Mouse (Mus musculus): Measurements from ENCODE around the gene Parvb.

Gene Parvb

GRCm38 (mm10) chr15:84231721-84232561, at the start of gene Parvb:
TSS of gene Parvb (plus strand) at chr15:84232043.
- peak in 1 of 2 experiments; percentile 57 for DNase-seq (ENCODE audit: low spot score in 2 of 2)

DNA sequence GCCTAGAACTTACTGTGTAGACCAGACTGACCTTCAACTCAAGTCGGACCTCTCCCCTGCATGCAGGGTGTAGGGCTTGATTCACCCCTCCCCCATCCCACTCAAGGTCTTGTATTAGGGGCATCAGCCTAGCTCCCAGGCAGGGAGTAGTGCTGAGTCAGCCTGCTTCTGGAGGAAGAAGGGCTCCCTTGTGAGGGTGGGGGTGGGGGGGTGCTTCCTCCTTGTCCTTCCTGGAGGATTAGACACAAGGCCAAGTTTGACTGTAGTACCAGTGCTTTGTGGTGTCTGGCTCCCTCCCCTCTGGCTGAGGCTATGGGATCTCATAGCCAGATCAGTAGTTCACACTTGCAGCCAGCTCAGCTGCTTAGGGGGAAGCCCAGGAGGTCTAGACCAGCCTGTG, 47.9 kb upstream of the Parvb start:
- DNase-seq (ENCODE audit: low spot score in 2 of 2), result no peak

GRCm38 (mm10) chr15:84186196-84186595, 45.6 kb upstream of the Parvb start:
- DNase-seq (ENCODE audit: low spot score in 2 of 2), result no peak

- DNase-seq (ENCODE audit: low spot score in 2 of 2), result no peak
Measured at GRCm38 (mm10) chr15:84188887-84189530, 42.8 kb upstream of the Parvb start.

DNA sequence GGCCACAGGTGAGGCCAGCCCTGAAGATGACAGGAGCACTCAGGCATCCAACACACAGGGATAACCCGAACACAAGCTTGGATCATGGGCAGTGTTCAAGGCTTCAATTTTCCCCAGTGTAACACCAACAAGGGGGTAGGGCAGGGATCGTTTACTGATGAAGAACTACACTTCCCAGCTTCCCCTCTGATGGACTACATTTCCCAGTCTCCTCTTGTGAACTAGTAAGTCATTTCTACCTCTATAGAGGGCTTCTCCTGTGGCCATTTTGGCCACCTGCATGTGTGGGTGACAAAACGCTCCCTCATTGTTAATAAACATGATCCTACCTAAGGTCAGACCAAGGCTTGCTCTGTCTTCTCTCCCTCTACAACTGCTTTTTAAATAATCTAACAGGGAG, 42.0 kb upstream of the Parvb start:
- DNase-seq (ENCODE audit: low spot score in 2 of 2), result no peak

DNA sequence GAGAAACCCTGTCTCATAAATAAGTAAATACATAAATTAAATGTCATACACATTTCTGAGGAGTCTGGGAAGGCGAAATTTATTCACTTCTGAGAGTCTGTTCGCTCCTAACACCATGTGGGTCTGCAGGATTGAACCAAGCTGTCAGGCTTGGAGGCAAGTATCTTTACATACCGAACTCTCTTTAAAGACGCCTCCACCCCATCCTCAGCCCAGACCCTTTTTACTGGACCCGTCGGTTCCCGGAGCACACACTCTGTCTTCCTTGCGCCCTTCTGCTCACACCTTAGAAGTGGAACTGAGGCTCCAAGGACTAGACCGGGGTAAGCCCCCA, 40.2 kb upstream of the Parvb start:
- no peak for DNase-seq (ENCODE audit: low spot score in 2 of 2)

DNA sequence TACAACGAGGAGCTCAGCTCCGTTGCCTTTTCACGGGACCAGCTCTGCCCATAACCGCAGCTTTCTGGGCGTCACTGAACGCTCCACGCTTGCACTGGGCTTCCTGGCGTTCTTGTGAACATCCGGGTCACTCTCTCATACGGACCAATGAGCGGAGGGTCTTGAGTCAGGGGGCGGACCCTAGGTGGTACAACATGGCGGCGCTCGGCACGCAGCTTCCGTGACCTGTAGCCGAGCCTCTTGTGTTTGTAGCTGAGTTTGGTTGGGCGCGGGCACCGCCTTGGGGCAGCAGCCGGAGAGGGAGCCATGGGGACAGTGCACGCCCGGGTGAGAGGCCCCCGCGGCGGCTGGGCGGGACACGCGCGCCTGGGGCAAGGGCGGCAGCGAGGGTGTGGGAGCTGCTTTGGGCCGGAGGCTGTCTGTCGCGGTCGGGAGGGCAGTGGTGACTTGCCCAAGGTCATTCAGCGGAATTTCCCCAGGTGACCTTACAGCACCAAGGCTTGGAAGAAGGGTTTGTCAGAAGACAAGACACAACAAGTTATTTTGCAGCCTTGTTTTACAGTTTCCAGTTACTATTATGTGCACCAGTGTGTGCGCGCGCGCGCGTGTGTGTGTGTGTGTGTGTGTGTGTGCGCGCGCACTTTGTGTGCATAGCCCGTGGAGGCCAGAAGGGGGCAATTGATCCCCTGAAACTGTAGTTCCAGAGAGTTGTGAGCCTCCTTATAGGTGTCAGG, 39.6 kb upstream of the Parvb start, which contains the start of gene Samm50:
Samm50 (plus strand) TSS at position 184 of the 734 bp plus-strand sequence.
- peak; percentile 78 to 85 for DNase-seq (ENCODE audit: low spot score in 2 of 2)

GRCm38 (mm10) chr15:84196486-84197165, 35.2 kb upstream of the Parvb start:
- DNase-seq (ENCODE audit: low spot score in 2 of 2), result no peak

GRCm38 (mm10) chr15:84207327-84207726, 24.5 kb upstream of the Parvb start:
- no peak for DNase-seq (ENCODE audit: low spot score in 2 of 2)

DNA sequence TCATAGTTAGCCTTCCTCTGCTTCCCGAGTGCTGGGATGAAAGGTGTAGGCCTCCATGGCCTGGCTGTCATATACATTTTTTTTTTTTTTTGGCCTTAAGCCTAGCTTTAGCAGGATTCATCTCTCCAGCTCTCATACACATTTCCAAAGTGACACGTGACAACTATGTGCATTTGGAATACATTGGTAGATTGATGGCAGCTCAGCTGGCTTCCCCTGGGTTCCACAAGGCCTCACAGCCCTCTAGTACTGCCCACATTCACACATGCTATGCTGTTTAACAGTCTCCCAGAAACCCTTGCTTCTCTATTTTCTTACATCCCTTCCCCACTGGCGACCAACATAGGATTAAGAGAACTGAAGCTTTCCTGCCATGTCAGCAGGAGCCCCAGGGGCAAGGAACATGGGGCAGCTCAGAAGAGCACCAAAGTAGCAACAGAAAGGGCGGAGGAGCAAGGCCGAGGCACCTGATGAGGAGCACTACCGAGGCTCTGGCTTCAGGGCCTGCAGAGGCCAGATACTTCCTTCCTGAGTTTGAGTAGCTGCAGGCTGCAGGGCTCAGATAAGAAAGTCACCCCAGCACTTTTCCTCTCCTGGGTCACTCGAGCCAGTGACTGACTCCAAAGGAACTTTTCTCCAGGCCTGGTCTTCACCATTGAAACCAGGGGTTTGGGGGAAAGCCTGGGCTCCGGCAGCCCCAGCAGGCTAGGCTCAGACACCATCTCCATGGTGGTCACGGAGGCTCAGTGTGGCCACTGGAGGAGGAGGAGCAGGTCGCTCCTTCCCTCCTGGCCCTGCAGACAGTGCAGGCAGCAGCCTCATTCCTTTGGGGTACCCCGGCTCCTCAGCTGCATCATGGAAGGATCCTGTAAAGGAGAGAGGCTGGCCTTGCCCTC, 22.1 kb upstream of the Parvb start:
- DNase-seq (ENCODE audit: low spot score in 2 of 2), result no peak

- DNase-seq (ENCODE audit: low spot score in 2 of 2), result no peak
Measured at GRCm38 (mm10) chr15:84210461-84210860, 21.4 kb upstream of the Parvb start.

GRCm38 (mm10) chr15:84210941-84211340, 20.9 kb upstream of the Parvb start:
- DNase-seq (ENCODE audit: low spot score in 2 of 2), result no peak

DNA sequence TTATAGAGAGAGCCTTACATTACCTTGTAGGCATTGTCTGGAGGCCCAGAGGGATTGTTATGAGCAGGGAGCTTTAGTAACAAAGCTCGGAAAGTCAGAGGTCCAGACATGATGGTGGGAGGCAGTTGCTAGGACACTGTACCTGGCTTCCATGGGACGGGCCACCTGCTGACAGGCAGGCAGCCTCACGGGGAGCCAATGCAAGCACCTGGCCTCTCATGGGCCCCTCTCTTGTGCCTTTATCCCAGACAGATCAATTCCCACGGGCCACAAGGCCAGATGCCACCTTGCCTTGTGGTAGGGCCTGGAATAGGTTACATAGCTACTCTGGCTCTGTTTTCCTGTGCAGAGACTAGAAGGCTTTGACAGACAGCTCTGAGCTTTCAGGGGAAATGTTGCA, 20.3 kb upstream of the Parvb start:
- no peak for DNase-seq (ENCODE audit: low spot score in 2 of 2)

DNA sequence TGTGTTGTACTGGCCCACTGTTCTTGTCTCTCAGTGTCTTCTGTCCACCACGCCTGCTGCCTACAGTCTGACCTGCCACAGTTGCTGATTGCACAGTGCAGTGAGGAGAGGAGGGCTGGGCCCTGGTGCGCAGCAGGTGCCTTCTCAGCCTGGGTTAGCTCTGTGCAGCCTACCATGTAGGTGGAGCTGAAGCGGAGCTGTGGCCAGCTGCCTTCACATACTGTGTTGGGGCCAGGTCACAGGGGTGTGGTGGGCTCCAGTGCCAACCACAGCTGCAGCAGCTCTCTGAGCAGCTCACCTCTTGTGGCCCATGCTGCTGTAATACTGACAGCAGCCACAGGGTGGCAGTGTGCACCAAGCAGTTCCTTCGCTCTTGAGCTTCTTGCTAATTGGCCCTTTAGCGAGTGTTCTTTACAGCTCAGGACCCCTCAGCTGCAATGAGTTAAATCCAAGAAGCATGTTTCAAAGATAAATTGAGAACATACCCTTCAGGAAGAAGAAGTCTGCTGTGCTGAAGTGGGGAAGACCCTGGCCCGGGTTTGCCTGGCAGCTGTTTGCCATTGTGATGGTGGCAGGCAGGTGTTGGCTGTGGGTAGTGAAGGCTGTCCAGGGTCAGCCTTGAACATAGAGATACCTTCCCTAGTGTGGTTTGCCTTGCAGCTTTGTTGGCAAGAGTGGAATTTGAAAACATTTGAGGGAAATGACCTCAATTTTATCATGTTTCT, 19.6 kb upstream of the Parvb start:
- peak; percentile 46 to 79 for DNase-seq (ENCODE audit: low spot score in 2 of 2)

DNA sequence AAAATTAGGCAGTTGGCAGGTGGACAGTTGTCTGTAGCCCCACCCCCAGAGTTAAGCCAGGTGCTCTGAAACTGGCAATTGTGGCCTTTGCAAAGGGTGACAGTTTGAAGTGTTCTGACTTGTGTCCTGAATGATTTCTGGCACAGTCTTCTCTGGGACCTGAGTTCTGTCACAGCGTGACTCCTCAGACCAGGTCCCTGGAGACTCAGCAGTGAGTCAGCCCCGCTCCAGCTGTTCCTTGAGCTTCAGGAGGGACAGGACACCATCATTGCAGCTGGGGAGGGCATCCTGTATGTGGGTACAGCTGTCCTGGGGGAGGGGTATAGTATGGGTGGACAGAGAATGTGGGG, 19.1 kb upstream of the Parvb start:
- no peak for DNase-seq (ENCODE audit: low spot score in 2 of 2)

- DNase-seq (ENCODE audit: low spot score in 2 of 2), result no peak
Measured at GRCm38 (mm10) chr15:84213162-84213739, 18.6 kb upstream of the Parvb start.

GRCm38 (mm10) chr15:84214476-84214875, 17.4 kb upstream of the Parvb start:
- DNase-seq (ENCODE audit: low spot score in 2 of 2), result no peak

DNA sequence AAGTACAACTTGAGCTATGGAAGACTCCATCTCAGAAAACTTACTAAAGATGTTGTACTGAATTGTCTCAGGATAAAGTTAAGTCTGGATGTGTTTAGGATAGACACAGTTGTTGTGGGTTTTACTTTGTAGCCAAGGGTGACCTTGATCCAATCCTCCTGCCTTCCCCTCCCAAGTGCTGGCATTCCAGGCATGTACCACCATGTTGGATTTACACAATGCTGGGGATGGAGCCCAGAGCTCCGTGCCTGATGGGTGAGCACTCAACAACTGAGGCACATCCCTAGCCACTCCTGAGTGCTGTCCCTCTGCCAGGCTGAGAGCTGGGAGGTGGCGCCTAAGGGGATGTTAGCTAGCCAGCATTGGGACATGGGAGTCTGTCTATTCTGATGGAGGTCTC, 16.6 kb upstream of the Parvb start:
- DNase-seq (ENCODE audit: low spot score in 2 of 2), result no peak

DNA sequence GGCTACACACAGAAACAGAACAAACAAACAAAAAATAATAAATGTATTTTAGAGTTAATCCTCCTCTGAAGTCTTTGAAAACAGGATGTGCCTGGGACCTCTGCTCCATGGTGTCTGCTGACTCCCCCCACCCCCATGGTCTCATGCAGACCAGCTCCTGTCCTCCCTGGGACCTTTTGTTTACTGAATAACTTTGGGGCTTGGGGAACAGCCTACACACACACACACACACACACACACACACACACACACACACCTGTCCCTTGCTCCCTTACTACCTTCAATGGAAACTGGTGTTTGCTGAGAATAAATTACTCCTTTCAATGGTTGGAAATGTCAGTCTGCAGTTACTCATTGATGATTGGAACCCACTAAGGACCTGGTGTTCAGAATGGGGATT, 15.8 kb upstream of the Parvb start:
- no peak for DNase-seq (ENCODE audit: low spot score in 2 of 2)

DNA sequence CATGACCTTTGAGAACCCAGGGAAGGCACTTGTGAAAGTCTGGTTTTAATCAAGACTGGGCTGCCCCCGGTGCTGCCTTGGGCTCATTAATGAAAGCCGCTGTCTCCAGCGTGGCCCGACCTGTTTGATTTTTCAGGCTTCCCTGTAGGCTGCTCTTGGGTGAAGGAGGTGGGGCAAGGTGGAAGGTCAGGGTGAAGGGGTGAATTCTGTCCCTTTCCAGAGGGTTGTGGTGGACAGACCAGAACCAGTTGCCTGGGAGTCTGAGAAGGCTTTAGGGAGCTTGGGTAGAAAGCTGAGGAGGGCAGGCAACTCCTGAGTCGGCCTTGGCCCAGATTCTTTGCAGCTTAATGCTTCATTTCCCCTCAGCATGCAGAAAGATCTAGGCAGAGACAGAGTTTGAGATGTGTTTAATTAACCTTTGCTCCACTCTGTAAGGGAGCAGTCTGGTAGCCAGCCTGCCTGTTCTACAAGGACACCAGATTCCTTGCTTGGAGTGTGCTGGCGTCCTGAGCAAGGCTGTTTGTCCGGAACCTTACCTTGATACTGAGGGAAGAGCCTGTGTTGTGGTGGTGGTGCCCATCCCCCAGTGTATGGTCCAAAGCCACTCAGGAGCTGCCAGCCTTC, 15.3 kb upstream of the Parvb start:
- DNase-seq (ENCODE audit: low spot score in 2 of 2), result no peak
